Mouse (Mus musculus): Measurements from ENCODE around the gene Nipal1.

Gene Nipal1

GRCm38 (mm10) chr5:72665281-72665680, 17.7 kb downstream of the Nipal1 start:
- DNase-seq (ENCODE audit: low spot score): no peak

- no peak for DNase-seq (ENCODE audit: low spot score)
These were observed 18.8 kb downstream of the Nipal1 start for GRCm38 (mm10) chr5:72666428-72666827.

GRCm38 (mm10) chr5:72668351-72668750, 20.8 kb downstream of the Nipal1 start:
- DNase-seq (ENCODE audit: low spot score): no peak

- no peak for DNase-seq (ENCODE audit: low spot score)
These were observed 23.6 kb downstream of the Nipal1 start for GRCm38 (mm10) chr5:72671017-72671699.

GRCm38 (mm10) chr5:72674994-72675542, 27.5 kb downstream of the Nipal1 start:
- DNase-seq (ENCODE audit: low spot score): no peak

GRCm38 (mm10) chr5:72681451-72681850, 33.9 kb downstream of the Nipal1 start:
- no peak for DNase-seq (ENCODE audit: low spot score)

GRCm38 (mm10) chr5:72689556-72689955, 42.0 kb downstream of the Nipal1 start:
- no peak for DNase-seq (ENCODE audit: low spot score)

- no peak for DNase-seq (ENCODE audit: low spot score)
These were observed 42.9 kb downstream of the Nipal1 start for GRCm38 (mm10) chr5:72690516-72690915.

- no peak for DNase-seq (ENCODE audit: low spot score)
These were observed 47.1 kb downstream of the Nipal1 start for GRCm38 (mm10) chr5:72694684-72695083.

GRCm38 (mm10) chr5:72696491-72696890, 48.9 kb downstream of the Nipal1 start:
- DNase-seq (ENCODE audit: low spot score): peak; percentile 33

GRCm38 (mm10) chr5:72698343-72698742, 50.7 kb downstream of the Nipal1 start:
- no peak for DNase-seq (ENCODE audit: low spot score)

- DNase-seq (ENCODE audit: low spot score): no peak
These were observed 51.4 kb downstream of the Nipal1 start for GRCm38 (mm10) chr5:72698818-72699499.

- DNase-seq (ENCODE audit: low spot score): no peak
These were observed 51.9 kb downstream of the Nipal1 start for GRCm38 (mm10) chr5:72699500-72699818.

GRCm38 (mm10) chr5:72702202-72702601, 54.6 kb downstream of the Nipal1 start:
- DNase-seq (ENCODE audit: low spot score): no peak

- DNase-seq (ENCODE audit: low spot score): no peak
These were observed 58.5 kb downstream of the Nipal1 start for GRCm38 (mm10) chr5:72706095-72706494.

GRCm38 (mm10) chr5:72706722-72707121, 59.1 kb downstream of the Nipal1 start:
- DNase-seq (ENCODE audit: low spot score): no peak

- DNase-seq (ENCODE audit: low spot score): no peak
These were observed 61.9 kb downstream of the Nipal1 start for GRCm38 (mm10) chr5:72709451-72709850.

GRCm38 (mm10) chr5:72709976-72710375, 62.4 kb downstream of the Nipal1 start:
- no peak for DNase-seq (ENCODE audit: low spot score)

GRCm38 (mm10) chr5:72710572-72711278, 63.1 kb downstream of the Nipal1 start:
- DNase-seq (ENCODE audit: low spot score): peak; percentile 50

- no peak for DNase-seq (ENCODE audit: low spot score)
These were observed 73.0 kb downstream of the Nipal1 start for GRCm38 (mm10) chr5:72720587-72720986.

Data from layer of hippocampus, adult 9-10 months (tissue).